Mouse (Mus musculus) bone marrow, adult 2 months (tissue): ENCODE results near the gene Noc3l. TPM values are rescaled to one million over a fixed set of nuclear protein-coding genes. Genes with fewer than 3 reads are reported as not detected.

Experiments used
- H3K27ac ChIP-seq: fragments of 200-500 bp; 2 replicates; pipeline ENCODE4 v1.5.1; 2012; ENCODE audit warnings: low read depth, mild to moderate bottlenecking, control low read depth, inconsistent platforms, low read length; ENCODE audit not compliant: control insufficient read depth, poor library complexity, insufficient read depth
- H3K4me1 ChIP-seq: fragments of 200-500 bp; 2 replicates; pipeline ENCODE4 v1.6.1; 2011; ENCODE audit warnings: low read length; ENCODE audit not compliant: control insufficient read depth, insufficient read depth
- H3K4me3 ChIP-seq: fragments of 200-500 bp; replicated peaks from 2 replicates; pipeline ENCODE3; 2011; ENCODE audit warnings: mild to moderate bottlenecking, low read depth, low read length, control low read depth; ENCODE audit not compliant: control insufficient read depth
- CTCF ChIP-seq: fragments of 200-500 bp; IDR thresholded peaks from 2 replicates; pipeline ENCODE4 v1.5.1; 2011; ENCODE audit warnings: low read length, control low read depth; ENCODE audit not compliant: control insufficient read depth, insufficient read depth
- POLR2A ChIP-seq: fragments of 200-500 bp; IDR thresholded peaks from 2 replicates; pipeline ENCODE4 v1.6.1; 2011; ENCODE audit warnings: low read depth, mild to moderate bottlenecking, control low read depth, low read length, borderline replicate concordance; ENCODE audit not compliant: control insufficient read depth
- WGBS: fragments of 180-500 bp; shearing (Covaris S2); methylation state at CpG from one replicate; pipeline ENCODE4 v1.1.7; 2018; 5-methylcytosine and 5-hydroxymethylcytosine counted together
- polyA plus RNA-seq: library from polyadenylated mRNA; stranded (reverse); fragments of >200 nt; gene quantifications from 2 replicates; pipeline ENCODE4 v1.2.4, GENCODE M21; 2011; ENCODE audit warnings: low replicate concordance; ENCODE audit not compliant: missing spikeins, insufficient read depth, insufficient read length

Gene Noc3l
- 4.3 and 6.1 TPM in 2 replicates for polyA plus RNA-seq

GRCm38 (mm10) chr19:38818766-38819426, at the start of gene Noc3l:
TSS of gene Noc3l (minus strand) at chr19:38819237.
- Histone ChIP-seq H3K4me3 (peak within 1 kb of the TSS; percentile 85), H3K27ac (peak within 1 kb of the TSS; percentile 26), H3K4me1 (no peaks in the 10 kb centered on the region; the same call in 1 of the 2 replicates)
- WGBS: under 1% methylated on average over 38 of the region's 38 CpGs
- TF ChIP-seq POLR2A (peak; percentile 73; the same call in 1 of the 2 replicates), CTCF (peak; percentile 94)

DNA sequence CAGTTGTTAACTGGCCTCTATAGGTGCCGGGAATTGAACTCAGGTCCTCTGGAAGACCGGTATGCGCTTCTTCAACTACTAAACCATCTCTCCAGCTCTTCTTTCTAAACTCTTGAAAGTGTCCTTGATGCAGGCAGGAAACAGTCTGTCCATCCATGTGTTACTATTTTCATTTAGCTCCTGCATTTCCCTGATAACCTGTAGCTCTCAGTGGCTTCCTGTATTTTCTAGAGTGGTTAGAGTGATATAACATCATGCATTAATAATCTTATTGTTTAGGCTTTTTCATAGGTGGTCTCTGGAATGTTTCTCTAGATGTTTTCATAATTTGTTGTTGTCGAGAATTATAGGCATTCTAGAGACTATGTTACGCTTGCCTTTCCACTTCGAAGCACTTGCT, 43.5 kb upstream of the Noc3l start:
- TF ChIP-seq POLR2A (no peak), CTCF (no peak)
- Histone ChIP-seq H3K4me1 (no peaks in the 10 kb centered on the region), H3K4me3 (no peak overlapping the region), H3K27ac (no peak overlapping the region)
- WGBS: 84% methylated on average over 6 of the region's 6 CpGs

GRCm38 (mm10) chr19:38858224-38858623, 39.2 kb upstream of the Noc3l start:
- Histone ChIP-seq H3K27ac (no peak overlapping the region), H3K4me3 (no peak overlapping the region), H3K4me1 (no peaks in the 10 kb centered on the region)
- WGBS: 86% methylated on average over 3 of the region's 3 CpGs
- TF ChIP-seq CTCF: no peak
- TF ChIP-seq POLR2A: no peak

GRCm38 (mm10) chr19:38846373-38846772, 27.3 kb upstream of the Noc3l start:
- H3K4me1 ChIP-seq: no peaks in the 10 kb centered on the region
- 65% methylated on average over 2 of the region's 2 CpGs for WGBS
- no peak for TF ChIP-seq CTCF
- TF ChIP-seq POLR2A: no peak
- H3K27ac ChIP-seq: no peak overlapping the region
- no peak overlapping the region for H3K4me3 ChIP-seq

DNA sequence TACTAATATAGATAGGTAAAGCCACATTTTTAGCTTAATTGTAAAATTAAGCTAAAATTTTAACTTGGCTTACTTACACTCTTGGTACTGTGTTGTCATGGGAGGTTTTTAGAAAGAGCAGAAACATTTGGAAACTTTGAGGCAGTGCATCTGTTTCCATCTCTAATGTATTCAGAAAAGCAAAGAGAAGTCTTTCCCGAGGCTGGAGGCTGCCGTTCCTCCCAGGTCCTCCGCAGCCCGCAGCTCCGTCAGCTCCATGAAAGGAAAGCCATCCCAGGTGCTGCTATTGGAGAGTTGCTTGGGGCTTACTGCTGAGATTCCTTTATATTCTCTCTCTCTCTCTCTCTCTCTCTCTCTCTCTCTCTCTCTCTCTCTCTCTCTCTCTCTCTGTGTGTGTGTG, 25.8 kb upstream of the Noc3l start:
- WGBS: 94% methylated on average over 5 of the region's 5 CpGs
- no peak overlapping the region for H3K27ac ChIP-seq
- TF ChIP-seq POLR2A (no peak), CTCF (no peak)
- H3K4me3 ChIP-seq: no peak overlapping the region
- H3K4me1 ChIP-seq: no peaks in the 10 kb centered on the region

- 1% methylated on average over 54 of the region's 54 CpGs for WGBS
- no peaks in the 10 kb centered on the region for H3K4me1 ChIP-seq
- no peak for TF ChIP-seq POLR2A
- TF ChIP-seq CTCF: no peak
- peak overlapping the region; percentile 90; the same call in 1 of the 2 replicates for H3K27ac ChIP-seq
- H3K4me3 ChIP-seq: peak overlapping the region; percentile 76
These were observed 18.2 kb upstream of the Noc3l start for GRCm38 (mm10) chr19:38837171-38837641.

- Histone ChIP-seq H3K27ac (peak within 1 kb of the TSS; percentile 90), H3K4me1 (no peaks in the 10 kb centered on the region), H3K4me3 (peak within 1 kb of the TSS; percentile 76)
- under 1% methylated on average over 101 of the region's 101 CpGs for WGBS
- TF ChIP-seq POLR2A (peak; percentile 37; the same call in 1 of the 2 replicates), CTCF (no peak)
These were observed 17.6 kb upstream of the Noc3l start, which contains the start of gene Tbc1d12 for GRCm38 (mm10) chr19:38836438-38837170. TSS of gene Tbc1d12 (plus strand) at chr19:38836579.

DNA sequence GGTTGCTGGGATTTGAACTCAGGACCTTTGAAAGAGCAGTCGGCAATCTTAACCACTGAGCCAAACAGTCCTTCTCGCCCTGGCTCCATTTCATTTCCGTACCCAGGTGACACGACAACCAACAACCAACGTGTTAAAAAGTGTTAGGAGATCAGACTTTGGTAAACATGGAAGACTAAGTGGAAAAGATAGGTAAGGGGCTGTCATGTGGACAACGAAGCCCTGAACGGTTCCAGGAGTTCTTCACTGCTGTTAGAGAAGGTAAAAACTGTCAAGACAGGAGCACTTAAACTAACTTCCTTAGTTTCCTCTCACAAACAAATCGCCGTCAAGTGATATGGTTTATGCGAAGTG, 17.0 kb upstream of the Noc3l start:
- TF ChIP-seq CTCF: no peak
- TF ChIP-seq POLR2A: no peak
- WGBS: 20% methylated on average over 10 of the region's 10 CpGs
- Histone ChIP-seq H3K27ac (no peak overlapping the region), H3K4me1 (no peaks in the 10 kb centered on the region), H3K4me3 (peak overlapping the region; percentile 76)
